Mouse (Mus musculus) testis, adult 2 months (tissue): Measurements from ENCODE around the gene Lelp1. TPM values are rescaled to one million over a fixed set of nuclear protein-coding genes. Genes with fewer than 3 reads are reported as not detected.

Source experiments
- H3K27ac ChIP-seq: fragments of 200-500 bp; 2 replicates; pipeline ENCODE4 v1.5.1; 2012; ENCODE audit warnings: low read depth, low read length; ENCODE audit not compliant: control insufficient read depth, insufficient read depth
- H3K27me3 ChIP-seq: fragments of 200-500 bp; 2 replicates; pipeline ENCODE4 v1.6.1; 2012; ENCODE audit warnings: mild to moderate bottlenecking, low read length, moderate library complexity; ENCODE audit not compliant: control insufficient read depth, insufficient read depth
- H3K36me3 ChIP-seq: fragments of 200-500 bp; 2 replicates; pipeline ENCODE4 v1.6.1; 2012; ENCODE audit warnings: mild to moderate bottlenecking, low read length; ENCODE audit not compliant: control insufficient read depth, insufficient read depth
- H3K4me1 ChIP-seq: fragments of 200-500 bp; 2 replicates; pipeline ENCODE4 v1.6.1; 2012; ENCODE audit warnings: low read length; ENCODE audit not compliant: control insufficient read depth, insufficient read depth
- H3K4me3 ChIP-seq: fragments of 200-500 bp; 2 replicates; pipeline ENCODE4 v1.5.1; 2012; ENCODE audit warnings: low read depth, mild to moderate bottlenecking, low read length, moderate library complexity, mixed read lengths; ENCODE audit not compliant: control insufficient read depth
- CTCF ChIP-seq: fragments of 200-500 bp; IDR thresholded peaks from 2 replicates; pipeline ENCODE4 v1.5.1; 2012; ENCODE audit warnings: low read depth, mild to moderate bottlenecking, inconsistent platforms, low read length, moderate library complexity; ENCODE audit not compliant: control insufficient read depth, insufficient read depth, insufficient replicate concordance
- POLR2A ChIP-seq: fragments of 200-500 bp; IDR thresholded peaks from 2 replicates; pipeline ENCODE4 v1.6.1; 2012; ENCODE audit warnings: low read depth, mild to moderate bottlenecking, inconsistent platforms, low read length, moderate library complexity; ENCODE audit not compliant: control insufficient read depth
- polyA plus RNA-seq: library from polyadenylated mRNA; depleted of rRNA; stranded (reverse); fragments of >200 nt; gene quantifications from 2 replicates; pipeline ENCODE4 v1.2.3, GENCODE M21; 2012; rRNA removed

Lelp1 gene
- 875 and 1,017 TPM in 2 replicates for polyA plus RNA-seq

DNA sequence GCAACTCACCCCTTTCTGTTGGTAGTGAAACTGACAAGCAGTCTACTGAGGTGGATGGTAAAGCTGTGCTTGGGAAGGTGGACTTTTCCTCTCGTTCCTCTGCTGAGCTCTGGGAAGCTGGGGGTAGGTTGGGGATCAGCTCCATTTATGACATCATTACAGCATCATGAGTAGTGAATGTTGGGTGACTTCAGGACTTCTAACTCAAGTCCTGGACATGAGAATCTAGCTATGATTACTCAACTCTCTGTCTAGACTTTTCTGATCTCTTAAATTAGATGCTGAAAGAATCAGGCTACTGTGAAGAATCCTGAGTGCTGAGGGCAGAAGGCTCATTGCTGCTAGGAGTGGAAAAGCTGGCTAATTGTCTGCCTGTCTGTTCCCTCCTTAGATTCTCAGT is at the start of gene Lelp1:
Gene Lelp1 (minus strand): TSS at position 101 of the 400 bp plus-strand sequence.
- peak within 1 kb of the TSS; percentile 82 for H3K4me3 ChIP-seq
- no peaks in the 10 kb centered on the region for H3K27me3 ChIP-seq
- no peaks in the 10 kb centered on the region for H3K36me3 ChIP-seq
- TF ChIP-seq CTCF (no peak), POLR2A (peak; percentile 30; the same call in 1 of the 2 replicates)
- no peaks in the 10 kb centered on the region for H3K4me1 ChIP-seq
- H3K27ac ChIP-seq: no peak within 1 kb of the TSS

DNA sequence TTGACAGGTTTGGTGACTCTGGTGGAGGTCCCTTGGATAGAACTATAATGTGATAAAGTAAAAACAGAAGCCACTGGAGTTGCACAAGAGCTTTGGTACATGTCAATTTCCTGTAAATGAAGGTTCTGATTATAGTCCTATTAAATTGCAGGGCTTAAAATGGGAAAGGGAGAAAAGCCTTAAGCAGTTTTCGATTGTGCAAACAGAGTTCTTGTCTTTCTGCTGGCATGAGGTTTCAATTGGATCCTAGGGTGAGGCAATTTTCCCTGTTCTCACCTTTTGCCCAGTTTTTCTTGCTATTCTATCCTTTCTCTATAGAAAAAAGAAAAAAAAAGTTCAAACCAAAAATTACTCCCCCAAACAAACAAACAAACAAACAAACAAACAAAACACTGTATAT is 34.3 kb upstream of the Lelp1 start:
- Histone ChIP-seq H3K27me3 (no peaks in the 10 kb centered on the region), H3K27ac (no peak overlapping the region), H3K4me3 (no peak overlapping the region), H3K36me3 (no peaks in the 10 kb centered on the region), H3K4me1 (no peaks in the 10 kb centered on the region)
- TF ChIP-seq CTCF (no peak), POLR2A (no peak)

DNA sequence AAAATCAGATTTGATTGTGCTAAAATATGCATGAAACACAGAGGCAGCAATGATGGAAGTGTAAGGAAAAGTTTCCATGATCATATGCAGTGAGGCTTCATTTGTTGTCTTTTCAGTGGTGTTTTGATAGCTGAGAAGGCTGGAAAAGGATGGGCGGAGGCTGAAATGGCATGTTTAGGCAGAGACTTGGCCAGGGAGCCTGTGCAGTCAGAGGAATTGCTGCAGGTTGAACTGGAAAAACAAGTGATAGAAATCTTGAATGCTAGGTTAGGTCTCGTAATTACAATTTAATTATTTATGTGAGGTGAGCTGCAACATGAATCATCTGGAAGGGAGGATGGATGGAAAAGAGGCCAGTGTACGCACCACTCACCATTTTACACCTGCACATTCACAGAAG is 27.3 kb upstream of the Lelp1 start:
- no peak for TF ChIP-seq CTCF
- TF ChIP-seq POLR2A: no peak
- no peaks in the 10 kb centered on the region for H3K27me3 ChIP-seq
- no peak overlapping the region for H3K4me3 ChIP-seq
- no peaks in the 10 kb centered on the region for H3K36me3 ChIP-seq
- H3K4me1 ChIP-seq: no peaks in the 10 kb centered on the region
- H3K27ac ChIP-seq: no peak overlapping the region

DNA sequence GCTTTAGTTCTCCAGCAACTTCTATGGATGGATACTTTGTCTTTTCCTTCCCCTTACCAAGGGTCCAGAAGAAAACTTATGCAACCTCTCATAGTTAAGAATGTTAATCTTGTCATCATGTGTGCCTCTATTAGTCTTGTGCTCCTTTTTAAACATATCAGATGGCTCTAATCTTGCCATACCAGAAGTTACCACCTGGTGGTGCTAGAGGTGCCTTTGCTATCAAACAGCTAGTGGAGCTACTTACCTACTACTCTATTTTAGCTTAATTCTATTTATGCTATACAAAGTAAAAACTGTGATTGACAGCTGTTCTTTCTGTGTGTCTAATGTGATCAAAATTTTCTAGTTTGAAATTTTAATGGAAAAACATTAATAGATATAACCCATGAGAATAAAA is 10.8 kb upstream of the Lelp1 start:
- H3K4me1 ChIP-seq: no peaks in the 10 kb centered on the region
- no peak overlapping the region for H3K4me3 ChIP-seq
- TF ChIP-seq CTCF (no peak; the same call in 1 of the 2 replicates), POLR2A (no peak)
- no peaks in the 10 kb centered on the region for H3K36me3 ChIP-seq
- no peak overlapping the region for H3K27ac ChIP-seq
- no peaks in the 10 kb centered on the region for H3K27me3 ChIP-seq

DNA sequence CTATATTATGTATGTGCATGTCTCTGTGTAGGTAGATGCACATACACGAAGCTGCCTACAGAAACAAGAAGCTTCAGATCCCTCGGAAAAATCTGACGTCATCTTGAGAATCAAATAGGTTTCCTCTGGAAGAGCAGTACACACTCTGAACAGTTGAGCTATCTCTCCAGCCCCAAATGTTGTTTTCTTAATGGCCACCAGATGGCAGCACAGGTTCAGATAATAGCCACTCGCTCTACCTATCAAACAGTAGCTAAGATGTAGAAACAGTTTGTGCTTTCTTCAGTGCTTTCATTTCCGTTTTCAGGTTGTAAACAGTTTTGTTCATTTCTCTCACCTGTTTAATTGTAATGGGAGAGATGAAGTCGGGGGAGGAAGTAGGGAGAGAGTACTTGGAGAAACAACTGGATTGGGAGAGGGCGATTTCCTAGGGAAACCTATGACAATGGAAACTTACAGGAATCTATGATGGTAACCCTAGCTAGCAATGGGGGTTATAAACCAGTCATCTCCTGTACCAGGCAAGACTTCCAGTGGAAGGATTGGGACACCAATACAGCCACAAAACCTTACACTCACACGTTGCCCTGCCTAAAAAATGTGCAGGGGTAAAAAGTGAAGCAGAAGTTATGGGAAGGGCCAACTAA is 8.2 kb upstream of the Lelp1 start:
- Histone ChIP-seq H3K27me3 (no peaks in the 10 kb centered on the region), H3K4me3 (no peak overlapping the region), H3K36me3 (no peaks in the 10 kb centered on the region), H3K4me1 (no peaks in the 10 kb centered on the region), H3K27ac (no peak overlapping the region)
- TF ChIP-seq POLR2A (no peak), CTCF (peak; percentile 35; the same call in 1 of the 2 replicates)

DNA sequence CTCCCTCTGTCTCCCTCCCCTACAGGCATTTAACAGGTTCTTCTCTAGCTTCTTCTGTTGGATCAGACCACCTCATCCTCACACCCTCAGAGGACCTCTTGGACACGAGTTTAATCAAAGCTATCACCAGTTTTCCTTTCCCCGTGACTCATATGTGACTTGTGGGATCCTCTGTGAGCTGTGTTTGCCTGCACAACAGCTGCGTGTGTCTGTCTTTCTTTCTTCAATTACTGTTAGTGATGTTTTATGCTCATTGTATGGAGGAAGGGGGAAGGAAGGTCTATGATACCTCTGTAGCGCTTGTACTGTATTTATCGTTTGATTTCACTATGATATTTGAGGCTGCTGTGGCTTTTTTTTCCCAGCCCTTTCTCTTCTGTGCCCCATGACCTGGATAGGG is 5.4 kb upstream of the Lelp1 start:
- H3K36me3 ChIP-seq: no peaks in the 10 kb centered on the region
- H3K4me1 ChIP-seq: no peaks in the 10 kb centered on the region
- no peak overlapping the region for H3K27ac ChIP-seq
- no peak for TF ChIP-seq POLR2A
- TF ChIP-seq CTCF: no peak
- no peaks in the 10 kb centered on the region for H3K27me3 ChIP-seq
- H3K4me3 ChIP-seq: no peak overlapping the region

DNA sequence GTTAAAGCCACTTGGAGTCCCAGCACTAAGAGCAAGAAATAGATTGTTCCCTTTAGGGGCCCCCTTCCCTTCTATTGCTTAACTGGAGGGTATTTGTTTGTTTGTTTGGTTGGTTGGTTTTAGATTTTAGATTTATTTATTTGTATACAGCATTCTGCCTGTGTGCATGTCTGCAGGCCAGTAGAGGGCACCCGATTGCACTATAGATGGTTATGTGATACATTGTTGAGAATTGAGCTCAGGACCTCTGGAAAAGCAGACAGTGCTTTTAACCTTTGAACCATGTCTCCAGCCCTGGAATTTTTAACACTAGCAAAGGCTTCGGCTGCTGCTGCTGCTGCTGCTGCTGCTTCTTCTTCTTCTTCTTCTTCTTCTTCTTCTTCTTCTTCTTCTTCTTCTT is 4.9 kb upstream of the Lelp1 start:
- Histone ChIP-seq H3K4me1 (no peaks in the 10 kb centered on the region), H3K4me3 (no peak overlapping the region), H3K36me3 (no peaks in the 10 kb centered on the region), H3K27ac (no peak overlapping the region), H3K27me3 (no peaks in the 10 kb centered on the region)
- TF ChIP-seq CTCF: no peak
